Mouse (Mus musculus): ENCODE data around the gene Abcf1. TPM values are rescaled to one million over a fixed set of nuclear protein-coding genes. Genes with fewer than 3 reads are reported as not detected.

Gene Abcf1
- total RNA-seq (2023): 100 to 1,000 TPM; 117 to 132 TPM

DNA sequence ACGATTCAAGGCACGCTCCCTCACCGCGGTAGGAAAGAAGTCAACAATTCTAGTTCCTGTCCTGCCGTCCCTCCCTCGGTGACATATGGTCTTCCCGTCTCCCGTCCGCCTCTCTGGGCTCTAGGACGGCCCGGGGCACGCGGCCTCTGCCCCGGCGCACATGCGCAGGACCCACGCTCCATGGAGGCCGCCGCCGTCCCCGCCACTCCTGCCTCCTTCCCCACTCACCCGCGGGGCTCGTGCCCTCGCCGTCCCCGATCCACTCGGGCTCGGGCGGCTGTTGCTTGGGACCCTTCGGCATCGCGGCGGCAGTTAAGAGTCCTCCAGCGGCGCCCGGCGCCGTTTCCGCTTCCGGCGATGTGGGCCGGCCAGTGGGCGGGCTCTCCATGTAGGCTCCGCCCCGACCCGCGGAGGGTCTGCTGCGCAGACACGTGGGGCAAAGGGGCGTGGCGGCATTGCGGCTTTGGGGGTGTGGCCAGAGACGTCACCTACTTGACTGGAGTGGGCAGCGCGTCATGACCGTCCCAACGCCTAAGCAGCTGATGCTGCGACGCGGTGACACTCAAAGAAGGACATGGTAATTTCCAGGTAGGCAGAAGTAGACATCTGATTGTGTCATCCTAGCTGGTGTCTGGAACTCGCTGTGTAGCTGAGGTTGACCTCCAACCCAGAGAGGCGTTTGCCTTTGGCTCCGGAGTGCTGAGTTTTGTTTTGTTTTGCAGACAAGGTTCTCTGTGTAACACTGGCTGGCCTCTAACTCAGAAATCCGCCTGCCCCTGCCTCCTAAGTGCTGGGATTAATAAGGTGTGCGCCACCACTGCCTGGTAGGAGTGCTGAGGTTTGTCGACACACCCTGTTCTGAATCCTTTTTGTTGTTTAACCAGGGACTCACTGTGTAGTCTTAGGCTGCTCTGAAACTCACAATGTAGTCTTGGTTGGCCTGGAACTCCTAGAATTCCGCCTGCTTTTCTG is at the start of gene Abcf1:
TSS of gene Abcf1 (minus strand) at position 344 of the 972 bp plus-strand sequence.

DNA sequence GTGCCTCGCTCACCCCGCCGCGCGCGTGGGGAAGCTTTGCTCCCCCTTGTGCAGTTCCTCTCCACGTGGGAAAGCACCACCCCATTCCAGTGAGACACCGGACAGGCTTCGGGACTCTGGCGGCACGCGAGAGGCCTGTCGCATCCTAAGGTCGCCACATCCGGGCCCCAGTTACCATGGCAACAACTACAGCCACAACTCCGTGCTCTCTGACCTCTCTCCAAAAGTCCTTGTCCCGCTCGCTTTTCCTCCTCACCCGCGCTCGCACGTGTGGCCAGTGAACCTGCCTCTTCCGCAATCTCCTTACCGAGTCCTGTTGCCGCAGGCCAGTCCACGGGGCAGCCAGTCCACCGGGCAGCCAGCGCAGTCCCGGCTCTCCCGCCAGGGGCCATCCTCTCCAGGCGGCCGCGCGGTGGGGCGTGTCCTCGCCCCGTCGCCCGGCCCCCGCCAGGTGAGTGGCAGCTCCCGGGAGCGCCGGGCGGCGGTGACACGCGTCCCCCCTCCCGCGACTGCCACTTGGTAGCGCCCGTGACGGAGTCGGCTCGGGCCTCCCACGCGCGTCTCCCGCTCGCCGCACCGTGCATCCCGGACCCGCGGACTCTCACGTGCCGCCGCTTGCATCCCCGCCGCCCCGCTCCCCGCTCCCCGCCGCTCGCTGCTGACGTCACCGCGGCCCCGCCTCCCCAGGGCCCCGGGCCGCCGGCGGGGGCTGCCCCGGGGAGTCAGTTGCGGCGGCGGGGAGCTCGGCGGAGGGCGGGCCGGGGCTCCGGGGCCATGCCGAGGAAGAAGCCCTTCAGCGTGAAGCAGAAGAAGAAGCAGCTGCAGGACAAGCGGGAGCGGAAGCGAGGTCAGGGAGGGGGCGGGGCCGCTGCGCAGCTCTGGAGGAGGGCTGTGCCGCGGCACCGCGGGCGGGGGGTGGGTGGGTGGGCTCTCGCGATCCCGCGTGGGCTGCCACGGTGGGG is 10.1 kb upstream of the Abcf1 start, which contains the start of the genes Gnl1 and Prr3:
TSS of gene Gnl1 (plus strand) at position 451 of the 962 bp plus-strand sequence.
TSS of gene Prr3 (minus strand) at position 836 of the 962 bp plus-strand sequence.

DNA sequence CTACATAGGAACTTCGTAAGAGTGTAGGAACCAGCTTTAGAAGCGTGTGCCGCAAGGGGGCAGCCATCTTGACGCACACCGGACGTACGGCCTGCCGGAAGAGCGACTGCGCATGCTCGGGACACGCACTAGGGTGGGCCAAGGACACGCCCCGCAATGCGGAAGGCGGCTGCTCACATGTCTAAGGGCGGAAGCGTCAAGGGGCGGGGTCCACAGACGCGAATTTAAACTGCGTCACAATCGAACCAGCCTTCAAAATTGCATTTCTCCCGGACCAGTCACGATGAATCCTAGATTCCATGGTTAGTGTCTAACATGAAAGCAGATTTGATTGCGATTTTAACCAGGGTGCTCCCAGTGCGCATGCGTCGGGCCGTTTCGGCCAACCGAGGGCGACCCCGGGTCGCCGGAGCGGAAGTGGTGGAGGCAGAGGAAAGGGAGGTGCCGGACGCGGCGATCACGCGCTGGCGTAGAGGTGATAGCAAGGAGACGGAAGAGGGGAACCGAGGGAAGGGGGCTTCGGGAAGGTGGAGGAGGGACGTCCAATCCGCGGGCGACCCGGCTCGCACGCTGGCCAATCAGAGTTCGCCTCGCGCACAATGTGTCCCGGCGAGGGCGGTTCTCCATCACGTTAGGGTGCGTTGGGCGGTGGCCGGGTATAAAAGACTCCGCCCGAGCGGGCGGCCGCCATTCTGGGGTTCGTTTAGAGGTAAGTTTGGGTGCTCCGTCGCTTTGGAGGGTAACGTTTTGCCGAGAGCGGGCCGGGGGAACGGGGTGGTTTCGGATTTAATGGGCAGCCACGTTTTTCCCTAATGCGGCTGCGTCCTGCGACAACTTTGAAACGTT is 53.0 kb downstream of the Abcf1 start, which contains the start of the genes Mrps18b and Ppp1r10:
TSS of gene Mrps18b (minus strand) at position 93 of the 846 bp plus-strand sequence.
TSS of gene Ppp1r10 (plus strand) at position 138 of the 846 bp plus-strand sequence.

DNA sequence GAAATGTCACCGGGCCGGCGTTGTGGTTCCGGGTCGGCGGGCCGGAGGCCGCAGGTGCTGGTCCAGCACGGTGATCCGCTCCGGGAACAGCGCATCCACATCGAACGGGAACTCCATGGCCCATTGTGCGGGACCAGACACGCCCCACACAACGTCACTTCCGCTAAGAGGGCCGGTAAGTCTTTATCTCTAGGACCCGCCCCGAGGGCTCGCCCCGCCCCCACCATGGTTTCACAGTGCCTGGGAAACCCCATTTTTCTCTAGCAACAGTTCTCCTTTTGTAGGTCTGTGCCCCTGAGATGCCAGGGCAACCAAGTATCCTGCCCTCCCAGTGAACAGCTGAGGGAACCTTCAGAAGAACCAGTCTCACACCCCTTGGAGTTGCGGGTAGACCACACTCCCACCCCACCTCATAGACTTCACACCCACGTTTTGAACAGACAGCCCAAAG is 59.6 kb downstream of the Abcf1 start, which contains the start of gene Atat1:
TSS of gene Atat1 (minus strand) at position 157 of the 451 bp plus-strand sequence.

Other genes starting within 250 kb of the Abcf1 start
- gene Ier3, start 148.1 kb downstream of the Abcf1 start, total RNA-seq (2023): not detected
- gene Flot1, start 146.5 kb downstream of the Abcf1 start, total RNA-seq (2023): 10 to 100 TPM; 19.9 to 23.4 TPM
- gene Tubb5, start 131.5 kb downstream of the Abcf1 start, total RNA-seq (2023): 100 to 1,000 TPM; 257 to 280 TPM
- 10 to 100 TPM; 83.9 to 84.1 TPM for gene Mdc1, start 128.2 kb downstream of the Abcf1 start, total RNA-seq (2023)
- 100 to 1,000 TPM in 1 of 2 experiments, 10 to 100 TPM in 1; 99.6 to 102 TPM for gene Nrm, start 108.4 kb downstream of the Abcf1 start, total RNA-seq (2023)
- gene Ppp1r18, start 104.2 kb downstream of the Abcf1 start, total RNA-seq (2023): 100 to 1,000 TPM; 217 to 237 TPM
- gene Dhx16, start 89.9 kb downstream of the Abcf1 start, total RNA-seq (2023): 100 to 1,000 TPM; 127 to 137 TPM
- 10 to 100 TPM; 28.5 to 31.3 TPM for gene 2310061I04Rik, start 72.3 kb downstream of the Abcf1 start, total RNA-seq (2023)
- 10 to 100 TPM; 20.6 to 26.6 TPM for gene Atat1, start 59.7 kb downstream of the Abcf1 start, total RNA-seq (2023)
- gene Mrps18b, start 53.4 kb downstream of the Abcf1 start, total RNA-seq (2023): 10 to 100 TPM; 62.1 to 71.1 TPM
- 100 to 1,000 TPM; 193 to 197 TPM for gene Ppp1r10, start 53.3 kb downstream of the Abcf1 start, total RNA-seq (2023)
- 10 to 100 TPM; 74.8 to 75.1 TPM for gene Gnl1, start 10.1 kb upstream of the Abcf1 start, total RNA-seq (2023)
- 10 to 100 TPM; 73.2 to 83.1 TPM for gene Prr3, start 10.5 kb upstream of the Abcf1 start, total RNA-seq (2023)
- gene H2-T24, start 50.8 kb upstream of the Abcf1 start, total RNA-seq (2023): 10 to 100 TPM; 51.7 to 61.2 TPM
- 100 to 1,000 TPM; 329 to 359 TPM for gene H2-T23, start 63.1 kb upstream of the Abcf1 start, total RNA-seq (2023)
- gene H2-T22, start 73.0 kb upstream of the Abcf1 start, total RNA-seq (2023): 10 to 100 TPM; 85.3 to 96.3 TPM
- under 1 TPM; 0.47 to 0.78 TPM for gene Gm6034, start 73.2 kb upstream of the Abcf1 start, total RNA-seq (2023)
- gene Gm11127, start 88.6 kb upstream of the Abcf1 start, total RNA-seq (2023): 10 to 100 TPM; 60.8 to 61.3 TPM
- 1 to 10 TPM; 1.2 to 1.9 TPM for gene Gm19684, start 151.9 kb upstream of the Abcf1 start, total RNA-seq (2023)
- 10 to 100 TPM; 11.2 to 17.6 TPM for gene Gm7030, start 159.7 kb upstream of the Abcf1 start, total RNA-seq (2023)
- gene Gm8909, start 198.8 kb upstream of the Abcf1 start, total RNA-seq (2023): under 1 TPM in 1 of 2 experiments, not detected in 1; 0.93 TPM
- 1 to 10 TPM in 1 of 2 experiments, not detected in 1; 1.1 TPM for gene H2-T3, start 220.5 kb upstream of the Abcf1 start, total RNA-seq (2023)